Mouse (Mus musculus): Measurements from ENCODE around the gene Pja2.

GRCm38 (mm10) chr17:64346135-64346534, 14.4 kb upstream of the Pja2 start:
- TF ChIP-seq CTCF (IDR thresholded peaks at IDR 0.05; ENCODE audit: low read depth) (no peak), EP300 (IDR thresholded peaks at IDR 0.05; ENCODE audit: low read depth) (no peak)
